Mouse (Mus musculus) adrenal gland, postnatal 10 days (tissue): Measurements from ENCODE around the gene Atp6v0a1. TPM values are rescaled to one million over a fixed set of nuclear protein-coding genes. Genes with fewer than 3 reads are reported as not detected.
A peak's percentile ranks its signal among the peaks of the same experiment; 100 is the strongest.
"Not testable (repeated sequence)": the region's sequence is repeated elsewhere in the genome, so short reads cannot be mapped to it uniquely, and the experiment has no call there.

Source experiments
- DNase-seq: peaks from one replicate; pipeline ENCODE4 v3.0.0; 2021; ENCODE audit warnings: mixed read lengths
- total RNA-seq, 2 experiments: library from RNA; stranded (reverse); gene quantifications; 2 replicates each; pipeline ENCODE4 v1.2.3; 2021

Gene Atp6v0a1
- total RNA-seq, 2 experiments from 2014 or later = 93.4 to 95.8 TPM

DNA sequence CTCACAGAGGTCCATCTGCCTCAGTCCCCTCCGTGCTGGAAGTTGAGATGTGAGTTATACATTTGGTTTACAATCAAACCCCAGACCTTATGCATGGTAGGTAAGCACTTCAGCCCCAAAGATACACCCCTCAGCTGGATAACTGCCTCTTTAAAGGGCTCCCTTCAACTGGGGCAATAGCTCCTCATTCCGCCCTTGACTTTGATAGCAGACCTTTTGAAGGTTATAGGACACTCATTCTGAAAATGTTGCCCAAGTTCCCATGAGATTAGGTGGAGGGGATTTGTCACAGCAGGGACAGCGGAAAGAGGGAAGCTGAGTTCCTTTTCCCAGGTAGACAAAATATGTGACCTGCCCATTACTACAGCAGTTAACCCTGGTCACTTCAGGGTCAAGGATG, 28.0 kb upstream of the Atp6v0a1 start:
- no peak for DNase-seq

DNA sequence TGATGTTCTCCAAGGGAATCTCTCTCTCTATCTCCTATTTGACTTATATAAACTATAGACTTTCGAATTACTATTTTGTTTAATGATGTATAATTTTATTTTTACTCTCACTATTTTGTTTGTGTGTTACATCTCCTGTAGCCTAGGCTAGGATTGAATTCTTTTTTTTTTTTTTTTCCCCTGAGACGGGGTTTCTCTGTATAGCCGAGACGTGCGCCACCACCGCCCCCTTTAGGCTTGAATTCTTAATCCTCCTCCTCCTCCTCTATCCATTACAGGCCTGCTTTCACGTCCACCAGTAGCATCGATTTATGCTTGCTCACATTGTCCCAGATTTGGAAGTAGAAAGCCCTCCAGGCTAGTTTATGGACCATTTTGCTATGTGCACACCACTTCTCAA, 27.2 kb upstream of the Atp6v0a1 start:
- DNase-seq = no peak

DNA sequence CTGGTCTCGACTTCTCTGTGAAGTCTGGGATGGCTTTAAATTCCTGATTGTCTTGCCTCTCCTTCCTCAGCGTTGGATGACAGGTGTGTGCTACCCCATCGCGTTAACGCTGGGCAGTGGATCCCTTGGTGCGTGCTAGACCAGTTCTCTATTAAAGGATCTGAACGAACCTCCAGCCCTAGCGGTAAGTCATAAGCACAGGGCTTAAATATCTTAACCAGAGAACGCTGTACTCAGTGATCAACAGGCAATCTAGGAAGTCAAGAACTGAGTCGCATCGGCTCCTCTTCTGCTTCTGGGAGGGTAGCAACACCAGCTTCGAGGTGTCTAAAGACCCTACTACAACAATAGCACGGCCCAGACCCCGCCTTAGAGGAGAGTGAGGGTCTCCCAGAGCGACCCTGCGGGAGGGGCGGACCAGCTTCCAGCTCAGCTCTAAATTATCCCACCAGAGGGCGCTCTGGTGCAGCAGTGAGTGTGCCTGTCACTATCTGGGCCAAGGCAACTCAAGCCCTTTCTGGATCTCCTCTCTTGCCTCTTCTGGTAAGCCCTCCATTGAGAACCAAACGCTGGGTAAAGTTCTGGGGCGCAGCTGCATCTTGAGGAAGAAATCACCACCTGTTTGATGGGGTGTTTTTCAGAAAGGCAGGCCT, 26.0 kb upstream of the Atp6v0a1 start:
- peak; percentile 91 for DNase-seq

DNA sequence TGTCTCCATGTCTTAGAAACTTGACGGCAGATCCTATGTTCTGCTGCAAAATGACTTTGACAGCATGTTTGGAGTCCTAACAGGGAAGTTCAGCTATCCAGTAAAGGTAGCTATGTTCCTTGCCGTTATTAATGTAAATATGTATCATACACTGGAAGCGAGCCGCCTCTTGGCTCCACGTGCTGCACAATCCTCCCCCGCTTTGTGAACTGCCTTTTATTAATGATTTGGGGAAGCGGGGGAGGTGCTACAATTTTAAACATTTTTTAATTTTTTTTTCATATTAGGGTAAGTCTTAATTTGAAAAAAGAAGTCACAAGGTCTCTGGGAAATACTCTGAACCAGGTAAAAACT, 25.5 kb upstream of the Atp6v0a1 start:
- no peak for DNase-seq

DNA sequence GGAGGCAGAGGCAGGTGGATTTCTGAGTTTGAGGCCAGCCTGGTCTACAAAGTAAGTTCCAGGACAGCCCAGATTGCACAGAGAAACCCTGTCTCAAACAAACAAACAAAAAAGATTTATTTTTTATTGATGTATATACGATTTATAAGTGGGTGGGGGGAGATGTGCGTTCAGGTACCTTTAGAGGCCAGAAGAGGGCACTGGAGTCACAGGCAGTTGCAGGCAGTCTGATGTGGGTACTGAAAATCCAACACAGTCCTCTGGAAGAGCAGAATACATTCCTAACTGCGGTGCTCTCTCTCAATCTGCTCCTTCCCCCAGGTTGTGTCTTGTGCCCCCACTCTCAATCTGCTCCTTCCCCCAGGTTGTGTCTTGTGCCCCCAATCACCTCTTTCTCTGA, 23.6 kb upstream of the Atp6v0a1 start:
- no peak for DNase-seq

DNA sequence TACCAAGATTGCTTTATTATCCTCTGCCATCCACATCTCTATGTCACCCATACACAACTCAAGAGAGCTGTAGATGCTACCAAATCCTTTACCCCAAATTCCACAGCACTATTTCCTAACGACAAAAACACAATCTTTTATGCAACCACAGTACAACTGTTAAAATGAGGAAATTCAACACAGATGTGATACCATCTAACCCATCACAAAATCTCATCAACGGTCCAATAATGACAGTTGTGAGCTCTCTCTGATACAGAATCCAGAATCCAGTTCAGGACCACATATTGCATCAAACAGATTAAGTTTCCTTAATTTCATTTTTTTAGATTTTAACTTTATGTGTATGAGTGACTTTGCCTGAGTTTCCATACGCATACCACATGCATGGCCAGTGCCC, 20.6 kb upstream of the Atp6v0a1 start:
- no peak for DNase-seq

DNA sequence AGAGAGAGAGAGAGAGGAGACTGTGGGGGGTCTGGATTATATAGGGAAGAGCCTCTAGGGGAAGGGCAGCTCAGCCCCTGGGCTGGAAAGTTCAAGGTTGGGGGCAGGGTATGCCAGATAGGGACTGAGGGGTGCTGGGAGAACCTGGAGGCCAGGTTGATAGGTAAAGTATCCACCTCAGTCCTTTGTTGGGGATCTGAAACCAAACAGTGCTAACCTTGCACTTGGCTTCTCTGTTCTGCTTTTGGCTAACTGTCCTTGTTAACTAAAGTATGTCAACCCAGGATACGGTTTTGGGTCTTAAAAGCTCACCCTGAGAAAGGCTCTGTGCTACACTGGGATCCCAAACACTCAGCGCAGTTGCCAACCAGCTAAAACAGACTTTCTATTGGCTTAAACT, 19.6 kb upstream of the Atp6v0a1 start:
- DNase-seq = no peak

DNA sequence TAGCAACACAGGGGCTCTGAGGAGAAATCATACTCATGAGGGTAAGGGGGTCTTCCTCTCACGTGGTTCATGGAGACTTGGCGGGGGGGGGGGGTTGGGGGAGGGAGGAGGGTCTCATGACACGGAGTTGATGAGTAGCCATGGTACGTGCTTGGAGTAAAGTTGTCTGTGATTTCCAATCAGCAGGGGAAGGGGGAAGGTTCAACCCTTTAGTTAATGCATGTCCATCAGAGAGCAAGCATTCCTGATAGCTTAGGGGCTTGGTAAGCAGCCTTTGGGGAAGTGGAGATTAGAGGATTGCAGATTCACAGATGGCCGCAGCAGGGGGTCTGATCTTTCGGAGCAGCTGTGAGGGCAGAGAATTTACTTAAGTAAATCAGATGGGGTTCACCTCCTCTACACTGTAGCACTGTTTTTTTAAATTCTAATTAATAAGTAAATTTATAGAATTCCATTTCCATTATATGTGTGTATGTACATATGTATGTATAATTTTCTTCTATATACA, 18.2 kb upstream of the Atp6v0a1 start:
- DNase-seq = no peak

DNA sequence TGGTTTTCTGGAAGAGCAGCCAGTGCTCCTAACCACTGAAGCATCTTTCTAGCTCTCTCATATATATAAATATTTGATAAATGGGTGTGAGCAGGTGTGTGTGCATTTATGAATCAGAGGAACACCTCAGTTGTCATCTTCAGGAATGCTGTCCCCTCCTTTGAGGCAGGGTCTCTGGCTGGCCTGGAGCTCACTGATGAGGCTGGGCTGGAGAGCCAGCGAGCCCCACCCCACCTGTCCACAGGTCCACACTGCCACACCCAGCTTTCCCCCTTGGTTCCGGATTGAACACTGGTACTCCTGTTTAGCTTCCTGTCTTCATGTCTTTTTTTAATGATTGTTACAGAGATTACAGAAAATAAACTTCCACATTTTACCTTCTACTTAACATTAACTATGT, 15.8 kb upstream of the Atp6v0a1 start:
- DNase-seq = no peak

DNA sequence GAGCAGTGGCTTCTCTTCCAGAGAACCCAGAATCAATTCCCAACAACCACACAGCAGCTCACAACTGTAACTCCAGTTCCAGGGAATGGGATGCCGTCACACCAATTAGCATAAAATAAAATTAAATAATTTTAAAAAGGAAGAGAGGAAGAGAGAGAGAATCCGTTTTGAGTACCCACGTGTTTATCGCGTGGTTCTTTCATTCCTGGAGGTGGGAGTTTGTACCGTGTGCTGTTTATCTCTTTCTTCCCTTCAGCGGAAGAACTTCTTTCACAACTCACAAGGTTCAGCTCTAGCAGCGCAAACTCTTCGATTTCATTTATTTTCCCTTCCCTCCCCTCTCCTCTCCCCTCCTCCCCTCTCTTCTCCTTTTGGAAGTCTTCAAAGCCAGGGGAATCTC, 15.0 kb upstream of the Atp6v0a1 start:
- no peak for DNase-seq

DNA sequence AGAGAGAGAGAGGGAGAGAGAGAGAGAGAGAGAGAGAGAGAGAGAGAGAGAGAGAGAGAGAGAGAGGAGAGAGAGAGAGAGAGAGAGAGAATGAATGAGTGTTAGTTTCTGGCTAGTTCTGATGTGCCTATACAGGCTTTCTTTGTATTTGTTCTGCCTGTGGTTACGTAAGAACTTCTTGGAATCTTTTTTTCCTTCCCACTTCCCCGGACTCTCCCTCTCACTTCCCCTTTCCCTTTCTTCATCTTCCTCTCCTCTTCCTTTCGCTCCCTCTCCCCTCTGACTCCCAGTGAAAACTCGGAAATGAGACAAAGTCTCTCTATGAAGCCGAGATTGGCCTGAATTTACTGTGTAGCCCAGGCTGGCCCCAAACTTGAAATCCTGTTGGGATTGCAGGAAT, 14.6 kb upstream of the Atp6v0a1 start:
- DNase-seq = no peak

DNA sequence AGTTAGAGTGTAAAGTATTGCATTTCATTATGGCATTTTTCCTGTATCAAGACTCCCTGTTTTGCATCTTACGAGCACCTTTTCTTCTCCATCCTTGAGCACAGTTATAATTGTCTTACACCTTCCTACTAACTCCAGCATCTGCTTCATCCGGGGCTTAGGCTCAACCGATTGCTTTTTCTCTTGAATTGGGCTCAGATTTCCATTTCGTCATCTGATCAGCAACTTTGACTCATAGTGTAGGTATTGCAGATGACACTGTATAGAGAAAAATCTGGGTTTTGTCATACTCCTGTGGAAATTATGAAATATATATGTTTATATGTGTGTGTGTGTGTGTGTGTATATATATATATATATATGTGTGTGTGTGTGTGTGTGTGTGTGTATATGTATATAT, 12.8 kb upstream of the Atp6v0a1 start:
- no peak for DNase-seq

DNA sequence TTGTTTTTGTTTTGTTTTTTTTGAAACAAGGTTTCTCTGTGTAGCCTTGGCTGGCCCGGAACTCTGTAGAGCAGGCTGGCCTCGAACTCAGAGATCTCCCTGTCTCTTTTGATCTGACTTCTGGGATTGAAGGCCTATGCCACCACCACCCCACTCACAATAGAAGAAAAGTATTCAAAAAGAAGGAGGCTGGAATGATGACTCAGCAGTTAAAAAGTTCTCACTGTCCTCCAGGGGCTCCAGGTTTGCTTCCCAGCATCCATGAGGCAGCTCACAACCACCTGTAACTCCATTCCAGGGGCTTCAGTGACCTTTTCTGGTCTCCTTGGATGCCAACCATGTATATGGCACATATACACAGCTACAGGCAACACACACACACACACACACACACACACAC, 10.4 kb upstream of the Atp6v0a1 start:
- no peak for DNase-seq

DNA sequence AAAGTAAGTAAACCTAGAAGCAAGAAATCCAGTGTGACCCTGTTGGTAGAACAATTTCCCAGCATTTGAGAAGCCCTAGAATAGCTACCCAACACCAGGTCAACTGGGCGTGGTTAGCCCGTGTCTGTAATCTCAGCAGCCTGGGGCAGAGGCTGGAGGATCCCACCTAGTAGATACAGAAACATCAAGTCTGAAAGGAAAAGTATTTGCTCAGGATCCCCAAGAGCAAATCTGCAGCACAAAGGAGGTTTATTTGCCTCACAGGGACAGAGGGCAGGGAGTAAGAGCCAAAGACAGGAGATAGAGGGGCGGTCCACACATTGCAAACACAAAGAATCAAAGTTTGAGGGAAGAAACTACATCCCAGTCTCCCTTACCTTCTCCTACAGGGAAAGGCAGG, 10.0 kb upstream of the Atp6v0a1 start:
- DNase-seq = no peak

DNA sequence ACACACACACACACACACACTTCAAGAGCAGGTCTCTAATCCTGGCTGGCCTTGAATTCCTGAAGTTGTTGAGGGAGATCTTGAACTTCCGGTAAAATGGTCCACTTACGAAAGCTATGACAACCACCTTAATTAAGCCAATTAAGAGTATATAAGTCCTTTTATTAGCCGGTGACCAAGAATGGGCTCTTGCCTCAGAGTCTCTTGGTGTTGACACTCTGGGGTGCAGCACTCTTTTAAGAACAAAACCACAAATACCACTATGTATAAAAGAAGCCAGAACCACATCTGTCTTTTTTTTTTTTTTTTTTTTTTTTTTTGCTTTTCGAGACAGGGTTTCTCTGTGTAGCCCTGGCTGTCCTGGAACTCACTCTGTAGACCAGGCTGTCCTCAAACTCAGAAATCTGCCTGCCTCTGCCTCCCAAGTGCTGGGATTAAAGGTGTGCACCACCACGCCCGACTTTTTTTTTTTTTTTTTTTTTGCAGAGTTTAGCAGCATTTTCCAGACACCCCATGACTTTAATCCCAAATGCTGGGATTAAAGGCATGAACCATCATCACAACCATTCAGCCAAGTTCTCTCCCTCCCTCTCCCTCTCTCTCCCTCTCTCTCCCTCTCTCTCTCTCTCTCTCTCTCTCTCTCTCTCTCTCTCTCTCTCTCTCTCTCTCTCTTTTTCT, 7.2 kb upstream of the Atp6v0a1 start:
- not testable (repeated sequence) for DNase-seq

DNA sequence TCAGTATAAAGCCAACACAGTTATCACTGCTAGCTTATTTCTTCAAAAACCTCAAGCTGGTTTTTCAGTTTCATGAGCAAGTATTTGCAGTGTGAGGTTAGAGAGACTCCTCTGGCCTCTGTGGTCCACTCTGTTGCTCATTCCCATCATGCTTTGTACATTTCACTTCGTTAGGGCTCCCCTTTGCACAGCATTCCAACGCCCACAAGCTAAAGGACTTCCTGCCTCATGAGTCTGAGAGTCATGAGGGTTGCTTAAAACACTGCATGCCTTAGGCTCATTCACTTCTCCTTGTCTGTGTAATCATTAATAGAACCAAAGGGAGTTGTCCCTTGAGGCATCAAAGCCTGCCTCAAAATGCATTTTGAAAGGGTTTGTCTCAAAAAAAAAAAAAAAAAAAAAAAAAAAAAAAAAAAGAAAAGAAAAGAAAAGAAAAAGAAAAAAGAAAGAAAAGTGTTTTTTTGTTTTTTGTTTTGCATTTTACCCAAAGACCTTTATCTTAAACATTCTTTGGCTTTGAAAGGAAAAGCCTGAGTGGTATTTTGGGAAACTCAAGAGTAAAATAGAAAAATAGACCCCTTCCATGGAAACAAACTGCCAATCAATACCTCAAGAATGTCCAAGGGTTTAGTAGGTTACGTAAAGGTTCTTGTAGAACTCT, 6.1 kb upstream of the Atp6v0a1 start:
- DNase-seq = no peak

DNA sequence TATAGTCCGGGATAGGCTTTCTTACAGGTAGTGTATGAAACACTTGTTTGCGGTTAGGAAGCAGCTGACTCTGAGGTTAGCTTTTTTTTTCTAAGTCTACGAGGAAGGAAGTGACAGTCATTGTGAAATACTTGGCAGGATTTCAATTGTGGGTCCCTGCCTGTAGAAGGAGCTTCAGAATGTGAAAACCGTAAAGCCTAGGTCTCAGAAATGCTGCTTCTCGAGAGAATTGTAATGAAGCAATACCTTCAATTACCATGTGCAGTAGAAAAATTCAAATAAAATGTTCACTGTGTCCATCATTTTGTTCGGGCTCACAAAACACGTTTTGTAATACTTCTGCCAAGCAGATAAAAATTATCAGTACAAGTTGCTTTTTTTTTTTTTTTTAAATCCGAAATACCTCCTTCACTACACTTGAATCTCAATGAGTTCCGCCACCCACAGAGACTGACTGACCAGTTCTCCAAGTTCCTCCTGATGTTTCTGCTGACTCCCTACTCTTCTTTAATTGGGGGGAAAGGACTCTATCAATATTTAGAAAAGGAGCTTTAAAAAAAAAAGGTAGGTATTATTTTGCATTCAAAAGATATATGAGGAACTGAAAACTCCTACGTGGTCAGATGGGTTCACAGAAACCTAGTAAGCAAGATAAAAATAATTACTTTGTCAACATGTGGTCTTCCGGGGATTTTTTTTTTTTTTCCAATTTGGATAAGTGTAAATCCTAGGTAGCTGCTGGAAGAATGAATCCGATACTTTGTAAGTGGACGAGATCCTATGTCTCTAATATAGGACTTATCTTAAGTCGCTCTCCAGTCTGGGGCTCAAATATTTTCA, 826 bp upstream of the Atp6v0a1 start:
- peak; percentile 46 for DNase-seq

DNA sequence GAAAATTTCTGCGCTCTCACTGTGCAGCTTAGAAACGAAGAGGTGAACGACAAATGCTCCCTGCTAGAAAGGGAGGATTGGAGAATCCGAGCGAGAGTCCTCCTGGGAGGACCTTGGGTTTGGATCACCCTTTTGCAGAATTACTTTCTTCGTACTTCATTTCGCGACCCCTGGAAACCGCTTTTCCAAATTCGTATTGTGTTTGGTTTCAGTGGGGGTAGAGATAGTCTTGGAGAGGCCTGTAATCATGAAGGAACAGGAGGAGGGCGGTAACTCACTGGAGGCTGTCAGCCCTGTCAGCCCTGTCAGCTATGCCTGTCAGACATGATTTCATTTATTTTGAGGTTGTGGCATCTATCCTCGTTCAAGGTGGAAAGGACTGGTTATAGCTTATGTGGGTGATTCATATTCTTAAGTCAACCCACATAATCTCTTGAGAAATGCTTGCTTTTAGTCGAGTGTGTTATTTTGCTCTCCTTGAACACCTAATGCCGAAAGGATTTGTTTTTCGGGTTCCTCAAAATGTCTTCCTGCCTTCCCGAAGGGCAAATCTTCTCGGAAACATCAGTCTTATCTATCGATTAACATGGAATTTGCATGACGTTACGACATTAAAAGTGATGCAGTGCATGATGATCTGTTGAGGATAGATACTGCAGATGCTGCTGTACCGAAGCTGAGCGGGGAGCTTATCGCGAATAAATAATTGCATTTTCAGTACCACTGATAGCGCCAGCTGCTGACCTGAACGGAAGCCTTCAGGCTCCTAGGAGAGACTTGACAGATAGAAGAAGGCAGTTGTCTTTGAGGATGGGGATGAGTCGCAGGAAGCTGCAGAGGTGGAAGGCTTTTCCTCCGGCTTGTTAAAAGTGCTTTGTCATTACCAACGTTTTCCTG, 884 bp downstream of the Atp6v0a1 start:
- peak; percentile 29 for DNase-seq

DNA sequence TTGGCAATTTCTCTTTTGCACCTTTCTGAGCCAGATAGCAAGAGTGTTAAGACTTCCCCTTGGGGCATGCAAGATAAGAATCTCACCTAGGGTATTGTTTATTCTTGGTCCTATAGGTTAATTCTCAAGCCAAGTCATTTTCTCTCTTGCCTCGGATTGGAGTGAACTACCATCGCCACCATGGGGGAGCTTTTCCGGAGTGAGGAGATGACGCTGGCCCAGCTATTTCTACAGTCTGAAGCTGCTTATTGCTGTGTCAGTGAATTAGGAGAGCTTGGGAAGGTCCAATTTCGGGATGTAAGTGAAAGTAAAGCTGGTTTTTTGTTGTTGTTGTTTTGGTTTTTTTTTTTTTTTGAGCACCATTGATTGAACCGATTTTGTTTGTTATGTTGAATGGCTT, 2.4 kb downstream of the Atp6v0a1 start:
- DNase-seq = no peak

DNA sequence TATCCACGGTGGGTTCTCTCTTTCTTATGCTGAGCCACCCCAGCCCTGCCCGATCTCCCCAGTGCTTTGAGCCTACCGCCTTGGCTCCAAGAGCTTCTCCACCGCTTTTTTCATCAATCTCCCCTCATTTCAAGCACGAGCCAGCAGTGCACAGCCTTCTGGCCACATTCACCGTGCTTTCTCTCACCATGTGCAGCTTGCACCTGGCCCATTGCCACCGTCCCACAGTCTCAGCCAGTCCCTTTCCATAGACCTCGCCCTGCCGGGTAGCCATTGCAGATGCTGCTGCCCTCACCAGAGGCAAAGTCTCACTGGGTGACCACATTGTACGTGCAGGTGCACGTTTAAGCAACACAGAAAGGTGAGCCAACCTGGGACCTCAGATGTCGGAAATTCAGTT, 14.1 kb downstream of the Atp6v0a1 start:
- no peak for DNase-seq

DNA sequence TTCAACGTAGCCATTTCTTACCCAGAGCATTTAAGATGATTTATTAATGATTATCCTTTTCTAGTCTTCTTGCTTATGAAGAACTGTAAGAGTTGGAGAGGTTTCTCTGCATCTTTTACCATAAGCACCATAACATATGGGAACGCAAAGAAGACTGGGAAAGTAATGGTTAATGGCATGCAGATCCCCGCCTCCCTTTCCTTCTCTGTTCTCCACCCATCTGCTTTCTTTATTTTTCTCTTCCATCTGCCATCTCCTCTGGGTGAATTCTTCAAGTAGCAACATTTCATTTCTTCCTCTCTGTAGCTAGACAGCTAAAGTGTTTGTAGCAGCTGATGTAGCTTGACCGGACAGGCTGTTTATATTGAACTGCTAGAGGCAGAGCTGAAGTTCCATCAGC, 14.7 kb downstream of the Atp6v0a1 start:
- DNase-seq = no peak

DNA sequence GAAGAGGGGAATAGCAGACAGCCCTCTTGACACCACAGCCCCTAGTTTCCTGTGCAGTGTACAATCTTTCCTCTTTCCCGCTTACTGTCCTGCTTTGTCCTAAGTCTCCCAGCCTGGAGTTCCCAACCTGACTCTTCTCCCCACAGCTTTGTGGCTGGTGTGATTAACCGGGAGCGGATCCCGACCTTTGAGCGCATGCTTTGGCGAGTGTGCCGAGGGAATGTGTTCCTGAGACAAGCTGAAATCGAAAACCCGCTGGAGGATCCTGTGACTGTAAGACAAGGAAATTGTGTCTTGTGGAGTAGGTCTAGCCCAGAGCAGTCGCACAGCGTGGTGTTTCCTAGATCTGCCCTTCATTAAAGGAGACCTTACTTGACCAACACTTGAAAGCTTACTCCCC, 17.9 kb downstream of the Atp6v0a1 start:
- no peak for DNase-seq
